Mouse (Mus musculus) ovary, postnatal 14 days (tissue): ENCODE data around the gene Fam187b.

Experiments
- DNase-seq: peaks from one replicate; pipeline ENCODE4 v3.0.0; 2022; ENCODE audit warnings: low spot score

Gene Fam187b

DNA sequence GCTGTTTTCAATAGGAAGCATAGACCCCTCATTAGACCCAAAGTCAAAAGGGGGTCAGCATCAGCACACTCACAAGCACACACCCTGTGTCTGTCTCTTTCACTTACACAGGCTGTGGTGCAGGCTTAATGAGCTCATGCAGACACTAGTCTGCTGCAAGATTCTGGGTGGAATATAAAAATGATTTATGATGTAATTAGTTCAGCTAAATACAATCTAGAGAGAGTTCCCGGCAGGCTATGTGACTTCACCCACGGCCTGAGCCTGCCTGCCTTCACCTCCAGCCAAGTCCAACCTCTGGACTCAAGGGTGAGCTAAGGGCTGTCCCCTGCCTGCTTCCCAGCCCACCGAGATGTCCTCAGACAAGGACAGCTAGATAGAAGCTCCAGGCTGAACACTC, 35.3 kb downstream of the Fam187b start:
- DNase-seq: no peak

- DNase-seq: no peak
Observed at GRCm38 (mm10) chr7:31012971-31013370, 39.4 kb downstream of the Fam187b start.

GRCm38 (mm10) chr7:31017104-31017901, 43.7 kb downstream of the Fam187b start:
- no peak for DNase-seq

- no peak for DNase-seq
Observed at GRCm38 (mm10) chr7:31028609-31029008, 55.0 kb downstream of the Fam187b start.

- DNase-seq: no peak
Observed at GRCm38 (mm10) chr7:31030717-31031116, 57.1 kb downstream of the Fam187b start.

GRCm38 (mm10) chr7:31031731-31032130, 58.1 kb downstream of the Fam187b start:
- DNase-seq: no peak

DNA sequence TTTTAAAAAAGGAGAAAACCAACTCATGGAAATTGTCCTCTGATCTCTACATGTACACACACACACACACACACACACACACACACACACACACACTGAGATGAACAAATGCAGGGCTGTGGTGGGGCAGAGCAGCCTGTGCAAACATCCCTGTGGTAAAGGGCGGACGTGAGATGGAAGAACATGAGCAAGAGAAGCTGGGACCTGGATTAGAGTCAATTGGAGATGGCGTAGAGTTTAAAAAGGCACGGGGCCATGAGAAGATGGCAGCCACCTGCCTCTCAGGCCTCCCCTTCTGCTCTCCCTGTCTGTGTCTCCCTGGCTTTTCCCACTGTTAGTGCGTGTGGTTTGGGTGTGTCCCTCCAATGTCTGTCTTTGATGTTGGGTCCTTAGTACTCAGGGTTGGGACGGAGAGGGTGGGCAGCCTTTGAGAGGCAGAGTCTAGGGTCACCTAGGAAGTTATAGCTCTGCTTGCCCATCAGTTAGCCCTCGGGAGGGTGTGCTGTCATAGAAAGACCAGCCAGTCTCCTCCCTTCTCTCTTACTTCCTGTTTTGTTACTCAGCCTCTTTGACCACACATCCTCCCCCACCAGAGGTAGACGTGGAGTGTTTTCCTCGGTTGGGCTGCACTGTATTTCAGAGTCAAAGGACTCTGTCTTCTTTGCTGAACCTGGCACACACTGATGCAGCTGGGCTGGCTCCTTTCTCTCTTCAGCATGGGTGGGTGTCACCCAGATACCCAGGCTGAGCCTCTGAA, 60.0 kb downstream of the Fam187b start:
- DNase-seq: no peak

DNA sequence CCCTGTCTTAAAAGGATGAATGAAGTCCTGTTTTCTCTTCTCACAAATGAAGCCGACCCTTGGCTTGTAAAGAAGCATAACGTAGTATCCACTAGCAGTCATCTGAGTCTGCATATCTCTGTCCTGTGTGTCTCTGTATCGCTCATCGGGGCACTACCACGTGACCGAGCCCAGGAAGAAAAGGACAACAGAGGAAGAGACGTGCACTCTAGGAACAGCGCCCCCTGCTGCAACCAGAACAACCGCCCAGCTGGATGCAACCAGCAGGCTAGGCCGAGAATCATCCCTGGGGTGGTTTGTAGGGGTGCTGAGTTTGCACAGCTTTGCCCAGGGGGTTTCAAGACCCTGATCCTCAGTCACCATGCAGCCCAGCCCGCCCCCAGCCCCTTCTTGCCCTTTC, 61.2 kb downstream of the Fam187b start:
- DNase-seq: no peak

DNA sequence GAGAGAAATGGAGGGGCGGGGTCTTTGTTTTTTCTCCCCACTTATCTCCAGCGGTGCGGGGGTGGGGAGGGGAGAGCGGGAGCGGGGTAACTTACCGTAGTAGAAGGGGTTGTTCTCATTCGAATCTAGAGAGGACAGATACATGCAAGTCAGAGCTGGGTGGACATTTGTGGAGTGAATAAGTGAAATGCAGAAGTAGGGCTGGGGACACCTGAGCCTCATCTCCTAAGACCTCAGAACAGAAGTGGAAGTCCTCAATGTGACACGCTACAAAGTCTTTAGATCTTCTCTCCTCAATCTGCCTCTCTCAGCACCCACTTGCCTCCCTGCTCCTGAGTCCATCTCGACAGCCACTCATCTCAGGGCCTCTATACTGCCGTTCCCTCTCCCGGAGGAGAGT, 61.7 kb downstream of the Fam187b start:
- DNase-seq: no peak

- no peak for DNase-seq
Observed at GRCm38 (mm10) chr7:31036917-31037316, 63.3 kb downstream of the Fam187b start.

DNA sequence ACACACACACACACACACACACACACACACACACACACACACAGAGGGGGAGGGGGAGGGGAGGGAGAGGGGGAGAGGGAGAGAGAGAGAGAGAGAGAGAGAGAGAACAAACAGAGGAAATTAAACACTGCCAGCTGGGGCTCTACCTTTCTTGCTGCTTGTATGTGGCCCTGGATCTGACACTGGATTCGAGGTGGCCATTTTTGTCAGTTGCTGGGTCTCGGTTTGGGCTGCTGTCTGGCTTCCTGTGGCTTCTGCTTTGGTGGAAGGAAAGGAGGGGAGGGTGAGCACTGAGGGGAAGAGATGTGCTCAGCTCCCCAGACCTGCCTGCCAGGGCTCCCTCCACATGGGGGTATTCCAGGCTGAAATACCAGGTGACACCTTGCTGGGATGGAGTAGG, 64.1 kb downstream of the Fam187b start:
- no peak for DNase-seq

DNA sequence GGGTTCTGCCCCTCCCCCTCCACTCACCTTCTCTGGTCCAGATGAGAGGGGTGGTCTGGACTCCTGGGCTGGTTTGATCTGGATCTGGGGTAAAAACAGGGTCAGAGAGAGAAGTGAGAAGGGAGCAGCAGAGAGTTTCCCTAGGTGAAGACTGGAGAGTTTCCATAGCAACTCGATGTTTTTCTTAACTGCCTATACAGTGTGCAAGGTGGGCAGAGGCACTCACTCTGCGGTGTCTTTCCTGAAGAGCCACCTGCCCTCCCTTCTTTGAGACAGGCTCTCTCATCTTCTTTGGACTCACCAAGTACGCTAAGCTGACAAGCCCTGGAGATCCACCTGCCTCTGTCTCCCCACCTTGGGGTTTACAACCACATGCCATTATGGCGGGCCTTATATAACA, 65.4 kb downstream of the Fam187b start:
- no peak for DNase-seq
